Mouse (Mus musculus) CH12.LX (cell line): Measurements from ENCODE around the gene S100a16.

Experiments used
- CTCF ChIP-seq, 2 experiments: IDR thresholded peaks in 1 of 2; conservative IDR thresholded peaks in 1 of 2; 2 replicates each; pipeline ENCODE4 v1.5.1; 2011 to 2012; ENCODE audit warnings: low read depth in 2 of 2, low read length in 2 of 2, improper control_type of control experiment in 1 of 2, inconsistent platforms in 1 of 2, mild to moderate bottlenecking in 1 of 2, moderate library complexity in 1 of 2
- HCFC1 ChIP-seq: IDR thresholded peaks from 2 replicates; pipeline ENCODE4 v1.6.1; 2012; ENCODE audit warnings: low read depth, mild to moderate bottlenecking, inconsistent platforms, low read length, improper control_type of control experiment
- MAX ChIP-seq: IDR thresholded peaks from 2 replicates; pipeline ENCODE4 v1.6.1; 2011; ENCODE audit warnings: low read length, improper control_type of control experiment
- MAZ ChIP-seq: IDR thresholded peaks from 2 replicates; pipeline ENCODE4 v1.6.1; 2012; ENCODE audit warnings: low read depth, mild to moderate bottlenecking, inconsistent platforms, low read length, improper control_type of control experiment, moderate library complexity
- MYC ChIP-seq: IDR thresholded peaks from 2 replicates; pipeline ENCODE4 v1.6.1; 2011; ENCODE audit warnings: low read depth, mild to moderate bottlenecking, improper control_type of control experiment, low read length
- POLR2A ChIP-seq: IDR thresholded peaks from 2 replicates; pipeline ENCODE4 v1.6.1; 2011; ENCODE audit warnings: low read depth, mild to moderate bottlenecking, improper control_type of control experiment, low read length

- TF ChIP-seq CTCF (conservative IDR thresholded peaks at IDR 0.05 in 1 of 2, IDR thresholded peaks at IDR 0.05 in 1 of 2; ENCODE audit: low read depth in 2 of 2, low read length in 2 of 2) = no peak
- TF ChIP-seq MAX = no peak
- no peak for TF ChIP-seq POLR2A
- no peak for TF ChIP-seq MAZ
- no peak for TF ChIP-seq HCFC1
- TF ChIP-seq MYC = no peak
Measured at GRCm38 (mm10) chr3:90579433-90579832, 42.4 kb downstream of the S100a16 start.
